Mouse (Mus musculus) neural tube, embryonic 13.5 days (tissue): ENCODE measurements around the gene 1700029H14Rik. TPM values are rescaled to one million over a fixed set of nuclear protein-coding genes. Genes with fewer than 3 reads are reported as not detected.

ENCODE experiments used
- ATAC-seq: fragments of 200-750 bp; cut with Nextera tagmentation; 2 replicates; pipeline ENCODE4 v1.8.0; 2017; ENCODE audit warnings: low read depth, mild to moderate bottlenecking, moderate TSS enrichment, moderate library complexity
- H3K27ac ChIP-seq: fragments of 300-500 bp; sonication (generic); replicated peaks from 2 replicates; pipeline ENCODE4 v1.5.1; 2015; ENCODE audit warnings: moderate library complexity, mild to moderate bottlenecking, inconsistent platforms
- H3K27me3 ChIP-seq: fragments of 300-500 bp; sonication (generic); 2 replicates; pipeline ENCODE4 v1.6.1; 2015; ENCODE audit warnings: mild to moderate bottlenecking, inconsistent platforms
- H3K36me3 ChIP-seq: fragments of 300-500 bp; sonication (generic); 2 replicates; pipeline ENCODE4 v1.6.1; 2015; ENCODE audit warnings: mild to moderate bottlenecking, inconsistent platforms
- H3K4me1 ChIP-seq: fragments of 300-500 bp; sonication (generic); replicated peaks from 2 replicates; pipeline ENCODE4 v1.6.1; 2015; ENCODE audit warnings: inconsistent platforms
- H3K4me2 ChIP-seq: fragments of 300-500 bp; sonication (generic); 2 replicates; pipeline ENCODE4 v1.6.1; 2015; ENCODE audit warnings: inconsistent platforms, mild to moderate bottlenecking, moderate library complexity
- H3K4me3 ChIP-seq: fragments of 300-500 bp; sonication (generic); 2 replicates; pipeline ENCODE4 v1.5.1; 2015; ENCODE audit warnings: mild to moderate bottlenecking, inconsistent platforms
- H3K9ac ChIP-seq: fragments of 300-500 bp; sonication (generic); 2 replicates; pipeline ENCODE4 v1.6.1; 2015; ENCODE audit warnings: moderate library complexity, mild to moderate bottlenecking, inconsistent platforms
- H3K9me3 ChIP-seq: fragments of 300-500 bp; sonication (generic); 2 replicates; pipeline ENCODE4 v1.6.1; 2016; ENCODE audit warnings: inconsistent platforms
- WGBS: fragments of 180-500 bp; shearing (Covaris S2); methylation state at CpG from one replicate; pipeline ENCODE4 v1.1.7; 2015; 5-methylcytosine and 5-hydroxymethylcytosine counted together
- polyA plus RNA-seq: library from polyadenylated mRNA; unstranded; fragments of >200 nt; fragmentation: Nextera tagmentation; extraction: Ambion mirVana; gene quantifications from 2 replicates; pipeline ENCODE4 v1.2.1, GENCODE M21; 2015

Gene 1700029H14Rik
- polyA plus RNA-seq, 1 experiment from 2014 or later: not detected

GRCm38 (mm10) chr8:13517284-13517781 lies 44.9 kb downstream of the 1700029H14Rik start:
- no peaks in the 10 kb centered on the region for H3K27me3 ChIP-seq
- H3K9ac ChIP-seq: no peak overlapping the region
- WGBS: 93% methylated on average over 6 of the region's 6 CpGs
- no peaks in the 10 kb centered on the region for H3K36me3 ChIP-seq
- no peak overlapping the region for H3K27ac ChIP-seq
- no peak overlapping the region for H3K4me3 ChIP-seq
- no peaks in the 10 kb centered on the region for H3K9me3 ChIP-seq
- ATAC-seq: no peak
- H3K4me2 ChIP-seq: no peak overlapping the region
- H3K4me1 ChIP-seq: no peaks in the 10 kb centered on the region

- Histone ChIP-seq H3K4me1 (no peaks in the 10 kb centered on the region), H3K27me3 (no peaks in the 10 kb centered on the region), H3K9ac (no peak overlapping the region), H3K4me3 (no peak overlapping the region), H3K27ac (no peak overlapping the region), H3K4me2 (no peak overlapping the region), H3K36me3 (no peaks in the 10 kb centered on the region), H3K9me3 (no peaks in the 10 kb centered on the region)
- no peak for ATAC-seq
- WGBS: 83% methylated on average over 5 of the region's 5 CpGs
These were observed 45.5 kb downstream of the 1700029H14Rik start for GRCm38 (mm10) chr8:13516728-13517127.

GRCm38 (mm10) chr8:13516011-13516442 lies 46.2 kb downstream of the 1700029H14Rik start:
- no peak overlapping the region for H3K27ac ChIP-seq
- H3K36me3 ChIP-seq: no peaks in the 10 kb centered on the region
- no peak overlapping the region for H3K4me2 ChIP-seq
- no peak for ATAC-seq
- no peaks in the 10 kb centered on the region for H3K27me3 ChIP-seq
- 79% methylated on average over 7 of the region's 7 CpGs for WGBS
- no peaks in the 10 kb centered on the region for H3K9me3 ChIP-seq
- H3K4me1 ChIP-seq: no peaks in the 10 kb centered on the region
- no peak overlapping the region for H3K9ac ChIP-seq
- H3K4me3 ChIP-seq: no peak overlapping the region

DNA sequence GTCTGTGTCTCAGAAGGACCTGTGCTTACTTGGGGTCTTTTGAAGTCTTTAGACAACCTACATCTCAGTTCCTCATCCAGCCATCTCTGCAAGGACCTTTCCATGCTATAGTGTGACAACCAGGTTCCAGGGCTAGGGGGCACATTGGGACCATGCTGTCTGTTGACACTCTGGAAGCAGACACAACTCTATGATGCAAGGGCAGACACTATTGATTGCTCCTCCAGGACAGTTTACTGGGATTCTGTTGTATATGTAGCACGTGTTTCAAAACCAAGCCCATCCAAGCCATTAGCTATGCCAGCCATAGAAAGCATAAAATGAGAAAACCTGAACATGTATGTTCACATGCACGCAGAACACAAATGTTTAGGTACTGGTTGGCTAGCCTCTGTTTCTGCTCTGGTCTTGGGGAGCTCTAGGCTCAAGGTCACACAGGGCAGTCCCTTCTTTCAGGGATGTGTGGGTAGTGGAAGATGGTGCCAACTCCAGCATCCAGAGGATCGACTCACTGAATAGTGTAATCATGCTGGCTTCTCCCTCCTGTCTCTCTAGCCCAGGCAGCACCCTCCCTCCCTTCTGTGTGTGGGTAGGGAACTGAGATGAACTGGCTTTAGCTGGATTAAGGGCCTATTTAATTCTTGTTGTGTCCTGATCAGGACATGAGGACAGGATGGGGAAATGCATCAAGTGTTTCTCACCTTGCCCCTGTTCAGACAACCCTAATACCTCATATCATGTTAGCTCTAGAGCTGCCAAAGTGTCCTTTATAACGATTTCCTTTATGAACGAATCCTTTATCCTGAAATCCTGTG lies 48.5 kb downstream of the 1700029H14Rik start:
- no peak for ATAC-seq

GRCm38 (mm10) chr8:13512677-13513076 lies 49.6 kb downstream of the 1700029H14Rik start:
- no peaks in the 10 kb centered on the region for H3K27me3 ChIP-seq
- no peaks in the 10 kb centered on the region for H3K4me1 ChIP-seq
- H3K27ac ChIP-seq: no peak overlapping the region
- H3K9ac ChIP-seq: no peak overlapping the region
- ATAC-seq: no peak
- no peaks in the 10 kb centered on the region for H3K36me3 ChIP-seq
- WGBS: 70% methylated on average over 6 of the region's 6 CpGs
- no peak overlapping the region for H3K4me3 ChIP-seq
- no peak overlapping the region for H3K4me2 ChIP-seq
- no peaks in the 10 kb centered on the region for H3K9me3 ChIP-seq

More for the DNA sequence above, 48.5 kb downstream of the 1700029H14Rik start:
- no peak overlapping the region for H3K4me3 ChIP-seq
- 86% methylated on average over 5 of the region's 5 CpGs for WGBS
- H3K4me1 ChIP-seq: no peaks in the 10 kb centered on the region
- no peaks in the 10 kb centered on the region for H3K9me3 ChIP-seq
- no peak overlapping the region for H3K4me2 ChIP-seq
- H3K27me3 ChIP-seq: no peaks in the 10 kb centered on the region
- H3K36me3 ChIP-seq: no peaks in the 10 kb centered on the region
- no peak overlapping the region for H3K9ac ChIP-seq
- no peak overlapping the region for H3K27ac ChIP-seq

DNA sequence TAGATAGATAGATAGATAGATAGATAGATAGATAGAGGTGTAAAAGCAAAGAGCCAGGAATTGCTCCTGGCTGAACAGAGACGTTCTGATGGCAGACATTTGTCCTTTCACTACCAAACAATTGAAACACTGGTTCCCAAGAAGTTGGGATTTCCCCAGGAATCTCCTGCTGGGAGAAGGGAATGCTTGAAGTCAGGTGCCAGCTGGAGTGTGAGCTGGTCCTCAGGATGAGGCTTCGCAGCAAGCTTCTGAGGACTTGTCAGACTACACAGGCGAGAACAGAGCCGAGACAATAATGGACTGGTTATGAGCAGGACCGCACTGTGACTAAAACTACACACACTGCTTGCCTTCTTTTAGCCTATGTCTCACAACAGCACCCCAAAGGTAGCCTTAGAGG lies 50.2 kb downstream of the 1700029H14Rik start:
- H3K4me2 ChIP-seq: no peak overlapping the region
- no peak overlapping the region for H3K27ac ChIP-seq
- H3K36me3 ChIP-seq: no peaks in the 10 kb centered on the region
- ATAC-seq: no peak
- H3K9me3 ChIP-seq: no peaks in the 10 kb centered on the region
- no peak overlapping the region for H3K9ac ChIP-seq
- H3K4me3 ChIP-seq: no peak overlapping the region
- H3K27me3 ChIP-seq: no peaks in the 10 kb centered on the region
- H3K4me1 ChIP-seq: no peaks in the 10 kb centered on the region
- 65% methylated on average over 5 of the region's 5 CpGs for WGBS

- Histone ChIP-seq H3K4me2 (no peak overlapping the region), H3K27ac (no peak overlapping the region), H3K9me3 (no peaks in the 10 kb centered on the region), H3K4me3 (no peak overlapping the region), H3K27me3 (no peaks in the 10 kb centered on the region), H3K9ac (no peak overlapping the region), H3K4me1 (no peaks in the 10 kb centered on the region), H3K36me3 (no peaks in the 10 kb centered on the region)
- WGBS: 86% methylated on average over 3 of the region's 3 CpGs
- no peak for ATAC-seq
These were observed 54.9 kb downstream of the 1700029H14Rik start for GRCm38 (mm10) chr8:13507284-13507937.

- Histone ChIP-seq H3K27ac (no peak overlapping the region), H3K9me3 (no peaks in the 10 kb centered on the region), H3K4me3 (no peak overlapping the region), H3K36me3 (no peaks in the 10 kb centered on the region), H3K4me1 (no peaks in the 10 kb centered on the region), H3K9ac (no peak overlapping the region), H3K4me2 (no peak overlapping the region), H3K27me3 (no peaks in the 10 kb centered on the region)
- WGBS: 52% methylated on average over 4 of the region's 4 CpGs
- ATAC-seq: no peak
These were observed 55.4 kb downstream of the 1700029H14Rik start for GRCm38 (mm10) chr8:13506849-13507248.

DNA sequence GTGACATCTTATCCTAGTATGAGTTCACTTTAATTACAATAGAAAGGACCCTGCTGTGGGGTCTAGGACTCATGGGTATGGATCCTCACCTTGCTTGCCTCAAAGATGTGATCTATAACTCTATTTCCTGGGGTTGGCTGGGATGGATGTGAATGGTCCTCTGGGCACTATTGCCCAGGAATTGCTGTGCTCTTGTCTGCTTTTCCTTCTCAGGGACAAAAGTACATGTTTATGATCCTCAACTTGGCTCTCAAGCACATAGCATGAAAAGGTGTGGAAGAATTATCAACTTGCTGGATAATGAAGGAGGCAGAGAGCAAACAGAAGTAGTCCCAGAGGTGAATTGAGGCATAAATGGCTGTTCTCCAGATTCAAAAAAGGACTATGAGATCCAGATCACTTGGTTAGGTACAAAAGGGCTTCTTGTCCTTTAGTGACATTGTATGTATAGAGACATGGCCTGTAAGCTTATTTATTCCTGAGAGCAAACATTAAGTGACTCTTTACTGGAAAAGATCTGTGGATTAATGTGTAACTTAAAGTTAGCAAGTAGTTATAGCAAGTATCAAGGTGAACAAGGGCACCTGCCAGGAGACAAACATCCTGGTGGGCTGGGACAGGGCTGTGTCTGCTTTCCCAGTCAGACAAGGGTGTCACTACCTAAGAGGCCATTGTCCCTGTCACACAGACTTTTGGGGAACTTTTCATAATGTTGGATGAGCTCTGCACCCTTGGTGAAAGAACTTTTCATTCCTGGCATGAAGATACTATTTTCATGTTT lies 57.2 kb downstream of the 1700029H14Rik start:
- no peaks in the 10 kb centered on the region for H3K9me3 ChIP-seq
- H3K4me3 ChIP-seq: no peak overlapping the region
- H3K27me3 ChIP-seq: no peaks in the 10 kb centered on the region
- H3K9ac ChIP-seq: no peak overlapping the region
- no peaks in the 10 kb centered on the region for H3K4me1 ChIP-seq
- H3K27ac ChIP-seq: no peak overlapping the region
- H3K4me2 ChIP-seq: no peak overlapping the region
- H3K36me3 ChIP-seq: no peaks in the 10 kb centered on the region
- ATAC-seq: no peak

DNA sequence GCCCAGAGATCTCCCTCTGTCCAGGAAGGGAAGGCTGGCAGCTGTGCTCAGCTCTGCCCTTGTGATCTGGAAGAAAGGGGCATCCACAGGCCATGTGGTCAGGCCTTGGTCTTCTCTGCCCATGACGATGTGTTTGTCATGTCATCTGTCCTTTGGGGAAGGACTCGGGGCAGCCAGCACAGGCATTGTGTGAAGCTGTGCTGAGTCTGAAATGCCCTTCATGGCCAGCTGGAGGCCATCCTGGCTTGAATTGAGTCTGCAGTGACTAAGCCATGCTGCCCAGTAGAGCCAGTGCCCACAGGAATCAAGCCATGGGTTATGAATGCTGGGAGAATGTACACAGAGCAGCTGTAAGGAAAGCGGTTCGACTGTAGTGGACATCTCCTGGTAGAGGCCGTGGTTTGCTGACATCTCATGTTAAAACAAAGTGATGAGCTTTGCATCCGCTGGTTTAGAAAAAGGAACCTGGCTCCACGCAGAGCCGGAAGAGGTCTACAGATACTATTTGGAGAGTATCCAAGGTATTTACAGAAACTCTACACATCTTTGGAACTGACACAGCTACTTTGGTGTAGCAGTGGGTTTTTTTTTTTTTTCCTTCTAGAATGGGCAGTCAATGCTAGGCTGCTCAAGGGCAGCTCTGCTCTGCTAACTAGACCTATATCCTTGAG lies 58.2 kb downstream of the 1700029H14Rik start:
- Histone ChIP-seq H3K27me3 (no peaks in the 10 kb centered on the region), H3K4me2 (no peak overlapping the region), H3K4me3 (no peak overlapping the region), H3K27ac (no peak overlapping the region), H3K36me3 (no peaks in the 10 kb centered on the region), H3K9ac (no peak overlapping the region), H3K9me3 (no peaks in the 10 kb centered on the region), H3K4me1 (no peaks in the 10 kb centered on the region)
- 90% methylated on average over 8 of the region's 8 CpGs for WGBS
- no peak for ATAC-seq

DNA sequence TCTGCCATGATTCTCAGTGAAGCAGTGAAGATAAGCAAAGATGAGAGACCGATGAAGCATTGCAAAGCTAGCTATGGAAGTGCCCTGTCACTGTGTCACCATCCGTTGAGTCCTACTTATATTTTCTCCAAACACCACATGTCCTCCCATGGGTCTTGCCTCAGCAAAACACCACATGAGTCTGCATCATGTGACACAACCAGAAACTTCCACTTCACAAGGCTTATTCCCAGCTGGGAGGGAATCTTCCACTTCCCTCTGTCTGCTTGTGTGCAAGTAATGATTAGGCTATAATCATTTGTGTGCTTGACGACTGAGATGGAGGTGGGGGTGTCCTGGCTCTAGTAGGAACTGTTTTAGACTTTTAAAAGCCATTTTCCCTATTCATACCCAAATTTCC lies 61.0 kb downstream of the 1700029H14Rik start:
- Histone ChIP-seq H3K27me3 (no peaks in the 10 kb centered on the region), H3K4me1 (no peaks in the 10 kb centered on the region), H3K9ac (no peak overlapping the region), H3K9me3 (no peaks in the 10 kb centered on the region), H3K36me3 (no peaks in the 10 kb centered on the region), H3K4me3 (no peak overlapping the region), H3K4me2 (no peak overlapping the region), H3K27ac (no peak overlapping the region)
- WGBS: 79% methylated on average over 3 of the region's 3 CpGs
- ATAC-seq: no peak
